ENCODE assay signal across 18 mouse cellular contexts in the genomic region with DNA sequence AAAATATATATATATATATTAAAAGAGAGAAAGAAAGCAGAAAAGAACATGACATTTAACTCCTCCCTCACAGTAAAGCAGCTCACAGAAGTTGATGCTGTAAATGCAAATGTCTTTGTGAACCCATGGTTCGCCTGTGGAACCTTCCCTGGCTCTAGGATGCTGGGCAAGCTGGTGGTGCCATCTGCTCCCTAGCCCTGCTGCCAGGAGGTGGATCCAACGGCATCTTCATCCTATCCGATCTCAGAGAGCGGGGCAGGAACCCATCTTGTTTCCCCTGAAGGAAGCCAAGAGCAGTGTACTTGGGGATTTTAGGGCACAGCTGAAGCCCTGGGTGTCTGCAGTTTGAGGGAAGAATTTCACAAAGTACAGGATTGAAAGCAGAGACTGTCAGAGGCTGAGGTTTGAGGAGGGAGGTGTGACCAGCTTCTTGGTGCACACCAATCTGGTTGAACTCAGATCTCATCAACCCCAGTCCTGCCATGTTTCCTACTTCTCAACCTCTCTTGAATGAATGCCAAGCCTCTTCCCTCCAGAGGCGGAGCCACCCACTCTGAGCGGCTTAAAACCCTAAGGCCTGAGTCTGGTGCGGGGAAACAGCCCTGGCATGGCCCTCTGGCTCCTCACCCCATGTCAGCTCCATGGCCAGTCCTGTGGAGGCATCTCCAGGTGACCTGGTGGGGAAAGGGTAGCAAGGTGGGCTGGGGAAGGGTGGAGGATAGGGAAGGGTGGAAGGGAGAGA. TPM values are rescaled to one million over a fixed set of nuclear protein-coding genes. Genes with fewer than 3 reads are reported as not detected.
DNase-seq lines count a peak whose midpoint lies in the region; ATAC-seq and TF ChIP-seq lines count a peak whose summit lies in the region.
"Had no signal": no experiment of that assay in that cellular context is flagged by ENCODE, and none has a peak within 500 bp of the region (broad histone marks: within the 10 kb centered on the region; RNA-seq: fewer than 3 reads in every experiment).

Sebox (plus strand) TSS at position 539 of the 742 bp plus-strand sequence.

- H3K9me3 ChIP-seq in MEL (replicated peaks; ENCODE audit: insufficient read depth, low read length): no peaks in the 10 kb centered on the region
- H3K9me3 ChIP-seq: hindbrain, embryonic 15.5 days; limb, embryonic 12.5 days; neural tube, embryonic 12.5 days had no signal

- DNase-seq in heart, adult 11 months: peak; percentile 88
- no peak for DNase-seq in heart, adult 2 months
- DNase-seq in MEL (ENCODE audit: low read depth, low spot score): peak; percentile 82
- DNase-seq in cerebellum, adult 11-12 months: peak; percentile 93
- DNase-seq in layer of hippocampus, adult 18-20 months (ENCODE audit: low spot score in 2 of 2): peak; percentile 57 to 76
- no peak for DNase-seq in B cell, adult 2 months
- DNase-seq in testis, postnatal 14 days (ENCODE audit: low spot score): no peak
- DNase-seq: heart, adult 18-20 months; heart, postnatal 10 days; kidney, adult 11 months; kidney, postnatal 36 days; lung, adult 2 months had no signal

- no peak for TF ChIP-seq EP300 in heart, adult 2 months (IDR thresholded peaks at IDR 0.05; ENCODE audit: insufficient read depth, low read depth, low read length)
- TF ChIP-seq EP300 in MEL (IDR thresholded peaks at IDR 0.05; ENCODE audit: low read depth in 1 of 2, low read length in 2 of 2): no peak

- intact Hi-C loops in heart, adult 2 months (cut with DNase I): no loop called here

- no peak for TF ChIP-seq POLR2A in heart, adult 2 months (IDR thresholded peaks at IDR 0.05; ENCODE audit: insufficient read depth, low read depth, low read length)
- TF ChIP-seq POLR2A in MEL (IDR thresholded peaks at IDR 0.05; ENCODE audit: control insufficient read depth in 1 of 2, insufficient read depth in 1 of 2, low read depth in 1 of 2, low read length in 2 of 2, poor library complexity in 1 of 2): no peak

- no peak for TF ChIP-seq RAD21 in MEL (IDR thresholded peaks at IDR 0.05; ENCODE audit: low read depth, low read length)

- WGBS in heart, adult 2 months: 57% methylated on average over 7 of the region's 7 CpGs

- H3K4me3 ChIP-seq in heart, adult 2 months: no peak within 1 kb of the TSS
- H3K4me3 ChIP-seq in MEL (ENCODE audit: control insufficient read depth in 1 of 2, insufficient read depth in 1 of 2, low read depth in 2 of 2, low read length in 2 of 2): no peak within 1 kb of the TSS
- H3K4me3 ChIP-seq: hindbrain, embryonic 15.5 days; limb, embryonic 12.5 days; neural tube, embryonic 12.5 days had no signal

- TF ChIP-seq CTCF in heart, adult 2 months (IDR thresholded peaks at IDR 0.05): no peak
- no peak for TF ChIP-seq CTCF in MEL (IDR thresholded peaks at IDR 0.05 in 2 of 3, conservative IDR thresholded peaks at IDR 0.05 in 1 of 3; ENCODE audit: control insufficient read depth in 1 of 3, insufficient read depth in 1 of 3, low read depth in 2 of 3, low read length in 3 of 3, poor library complexity in 1 of 3, severe bottlenecking in 1 of 3)

- H3K9ac ChIP-seq in heart, adult 2 months (ENCODE audit: low read depth, low read length): no peak within 1 kb of the TSS
- H3K9ac ChIP-seq in MEL (ENCODE audit: control insufficient read depth, low read depth, low read length, poor library complexity, severe bottlenecking): no peak within 1 kb of the TSS
- H3K9ac ChIP-seq: hindbrain, embryonic 15.5 days; limb, embryonic 12.5 days; neural tube, embryonic 12.5 days had no signal

- no peaks in the 10 kb centered on the region for H3K4me1 ChIP-seq in heart, adult 2 months (ENCODE audit: control insufficient read depth, insufficient read depth, low read length)
- H3K4me1 ChIP-seq in MEL (ENCODE audit: control insufficient read depth in 1 of 2, insufficient read depth in 2 of 2, low read length in 2 of 2): peaks cover 0 to 20% of the 10 kb centered on the region in 2 experiments; a peak in 3 of 4 replicates
- H3K4me1 ChIP-seq: neural tube, embryonic 12.5 days had no signal

- no peaks in the 10 kb centered on the region for H3K36me3 ChIP-seq in heart, adult 2 months (ENCODE audit: control insufficient read depth, insufficient read depth, low read length)
- H3K36me3 ChIP-seq in MEL (ENCODE audit: control insufficient read depth in 1 of 2, insufficient read depth in 2 of 2, low read length in 2 of 2): peaks cover 7 to 14% of the 10 kb centered on the region in 2 experiments; a peak in 3 of 4 replicates

- no peaks in the 10 kb centered on the region for H3K79me2 ChIP-seq in heart, adult 2 months (replicated peaks; ENCODE audit: control insufficient read depth, insufficient read depth, low read length)
- H3K79me2 ChIP-seq in MEL (ENCODE audit: control insufficient read depth, insufficient read depth, low read length, poor library complexity): no peaks in the 10 kb centered on the region

- H3K27me3 ChIP-seq in heart, adult 2 months (ENCODE audit: control insufficient read depth, insufficient read depth, low read length): no peaks in the 10 kb centered on the region
- no peaks in the 10 kb centered on the region; a peak in 1 of 4 replicates for H3K27me3 ChIP-seq in MEL (ENCODE audit: control insufficient read depth in 1 of 2, insufficient read depth in 2 of 2, low read length in 2 of 2)

- ATAC-seq in granulocyte monocyte progenitor cell, adult 5-6 weeks (replicated peaks; ENCODE audit: poor library complexity, severe bottlenecking): no peak

- no peak within 1 kb of the TSS for H3K27ac ChIP-seq in heart, adult 2 months
- no peak within 1 kb of the TSS for H3K27ac ChIP-seq in MEL (ENCODE audit: control insufficient read depth, low read depth, low read length)
- H3K27ac ChIP-seq: hindbrain, embryonic 15.5 days; limb, embryonic 12.5 days; neural tube, embryonic 12.5 days had no signal

TF ChIP-seq in MEL, 35 proteins besides CTCF, POLR2A, EP300 and RAD21:
- no peak for TF ChIP-seq MAZ (IDR thresholded peaks at IDR 0.05; ENCODE audit: low read depth, low read length)
- peak; percentile 79 for TF ChIP-seq RCOR1 (IDR thresholded peaks at IDR 0.05; ENCODE audit: low read depth, low read length)
TF ChIP-seq in MEL: peak in this region for 1.

RNA-seq across cellular contexts. Expression of gene Sebox, which starts in this region (rescaled TPM):
- total RNA-seq in heart, adult 2 months (2021): not detected
- polyA plus RNA-seq in heart, adult 2 months (2012; rRNA removed): 0.20 TPM in 1 of 2 replicates, not detected in the other
- total RNA-seq in MEL (2012; rRNA removed): 0.15 TPM in 1 of 2 replicates, not detected in the other
- polyA plus RNA-seq in MEL (2012; ENCODE audit: insufficient read depth in 1 of 2, insufficient read length in 2 of 2, low read depth in 1 of 2, low replicate concordance in 2 of 2, missing spikeins in 1 of 2): under 1 TPM in 1 of 2 experiments, not detected in 1; 0.06 TPM
- total RNA-seq in layer of hippocampus, adult 18-20 months (2021): 1 to 10 TPM; 5.3 to 5.7 TPM
- not detected in 2 replicates for total RNA-seq in granulocyte monocyte progenitor cell, adult 5-6 weeks (2014; fragmentation: Nextera tagmentation)
- not detected in 2 replicates for total RNA-seq in granulocyte monocyte progenitor cell, adult 5-6 weeks (2017)
- total RNA-seq: heart, adult 18-20 months; heart, postnatal 10 days had no signal
- polyA plus RNA-seq: limb, embryonic 12.5 days; midbrain, postnatal 0 days; neural tube, embryonic 12.5 days; urinary bladder, adult 2 months had no signal

Comparison
In these comparisons a context has a peak if more than half of its experiments do, and no peak if none do; other contexts are left out.
1. DNase-seq: peak in heart, adult 11 months (single experiment), cerebellum, adult 11-12 months (single experiment) and layer of hippocampus, adult 18-20 months (2 of 2); none in heart, adult 2 months (0 of 2), B cell, adult 2 months (0 of 2) and testis, postnatal 14 days (single experiment).
2. Peak in DNase-seq in MEL; RNA of the gene not detected or under 1 TPM.